Mouse (Mus musculus) forebrain, embryonic 12.5 days (tissue): Measurements from ENCODE around the gene B3galnt1. TPM values are rescaled to one million over a fixed set of nuclear protein-coding genes. Genes with fewer than 3 reads are reported as not detected.
"Not testable (repeated sequence)": the region's sequence is repeated elsewhere in the genome, so short reads cannot be mapped to it uniquely, and the experiment has no call there.

Experiments
- ATAC-seq: fragments of 200-750 bp; cut with Nextera tagmentation; 2 replicates; pipeline ENCODE4 v1.8.0; 2017; ENCODE audit warnings: moderate TSS enrichment; ENCODE audit not compliant: low FRiP score
- H3K27ac ChIP-seq: fragments of 300-500 bp; sonication (generic); 2 replicates; pipeline ENCODE4 v1.5.1; 2016; ENCODE audit warnings: mild to moderate bottlenecking
- H3K27me3 ChIP-seq: fragments of 300-500 bp; sonication (generic); 2 replicates; pipeline ENCODE4 v1.6.1; 2016; ENCODE audit warnings: mild to moderate bottlenecking
- H3K36me3 ChIP-seq: fragments of 300-500 bp; sonication (generic); replicated peaks from 2 replicates; pipeline ENCODE4 v1.6.1; 2016; ENCODE audit warnings: mild to moderate bottlenecking
- H3K4me1 ChIP-seq: fragments of 300-500 bp; sonication (generic); 2 replicates; pipeline ENCODE4 v1.6.1; 2016
- H3K4me2 ChIP-seq: fragments of 300-500 bp; sonication (generic); 2 replicates; pipeline ENCODE4 v1.6.1; 2016; ENCODE audit warnings: mild to moderate bottlenecking, moderate library complexity
- H3K4me3 ChIP-seq: fragments of 300-500 bp; sonication (generic); replicated peaks from 2 replicates; pipeline ENCODE4 v1.5.1; 2016; ENCODE audit warnings: mild to moderate bottlenecking
- H3K9ac ChIP-seq: fragments of 300-500 bp; sonication (generic); 2 replicates; pipeline ENCODE4 v1.6.1; 2016; ENCODE audit warnings: mild to moderate bottlenecking
- H3K9me3 ChIP-seq: fragments of 300-500 bp; sonication (generic); 2 replicates; pipeline ENCODE4 v1.6.1; 2016
- WGBS: fragments of 180-500 bp; shearing (Covaris S2); methylation state at CpG from one replicate; pipeline ENCODE4 v1.1.7; 2016; 5-methylcytosine and 5-hydroxymethylcytosine counted together
- polyA plus RNA-seq: library from polyadenylated mRNA; unstranded; fragments of >200 nt; fragmentation: Nextera tagmentation; extraction: Ambion mirVana; gene quantifications from 2 replicates; pipeline ENCODE4 v1.2.1, GENCODE M21; 2016

B3galnt1 gene
- polyA plus RNA-seq, 1 experiment from 2014 or later = 43.8 TPM

- WGBS = 92% methylated on average over 6 of the region's 6 CpGs
These were observed 1.5 kb downstream of the B3galnt1 start for GRCm38 (mm10) chr3:69597211-69597610.

GRCm38 (mm10) chr3:69596116-69596515 is 2.6 kb downstream of the B3galnt1 start:
- WGBS = 87% methylated on average over 3 of the region's 3 CpGs
- H3K4me2 ChIP-seq = no peak overlapping the region

More at GRCm38 (mm10) chr3:69597211-69597610, 1.5 kb downstream of the B3galnt1 start:
- Histone ChIP-seq H3K9ac (peak overlapping the region; percentile 86), H3K4me3 (peak overlapping the region; percentile 76), H3K4me2 (peak overlapping the region; percentile 77), H3K27ac (no peak overlapping the region), H3K36me3 (0 out of 2 replicates have a peak, but pooled peaks cover 5% of the 10 kb centered on the region), H3K27me3 (no peaks in the 10 kb centered on the region), H3K4me1 (peaks cover 22% of the 10 kb centered on the region), H3K9me3 (no peaks in the 10 kb centered on the region)
- no peak for ATAC-seq

GRCm38 (mm10) chr3:69594071-69594470 is 4.7 kb downstream of the B3galnt1 start:
- 80% methylated on average over 9 of the region's 9 CpGs for WGBS
- H3K9ac ChIP-seq = no peak overlapping the region
- no peaks in the 10 kb centered on the region for H3K9me3 ChIP-seq
- H3K4me2 ChIP-seq = no peak overlapping the region
- H3K36me3 ChIP-seq = 0 out of 2 replicates have a peak, but pooled peaks cover 9% of the 10 kb centered on the region
- no peak overlapping the region for H3K4me3 ChIP-seq
- no peak overlapping the region for H3K27ac ChIP-seq
- H3K27me3 ChIP-seq = no peaks in the 10 kb centered on the region
- ATAC-seq = no peak
- H3K4me1 ChIP-seq = peaks cover 19% of the 10 kb centered on the region

More at GRCm38 (mm10) chr3:69596116-69596515, 2.6 kb downstream of the B3galnt1 start:
- Histone ChIP-seq H3K4me3 (no peak overlapping the region), H3K9ac (no peak overlapping the region), H3K36me3 (0 out of 2 replicates have a peak, but pooled peaks cover 9% of the 10 kb centered on the region), H3K27me3 (no peaks in the 10 kb centered on the region), H3K4me1 (peaks cover 22% of the 10 kb centered on the region), H3K27ac (no peak overlapping the region), H3K9me3 (no peaks in the 10 kb centered on the region)
- ATAC-seq = no peak

- Histone ChIP-seq H3K4me1 (peaks cover 16% of the 10 kb centered on the region), H3K9ac (no peak overlapping the region)
- WGBS = 94% methylated on average over 8 of the region's 8 CpGs
These were observed 5.3 kb downstream of the B3galnt1 start for GRCm38 (mm10) chr3:69593426-69593825.

GRCm38 (mm10) chr3:69588101-69588760 is 10.5 kb downstream of the B3galnt1 start:
- Histone ChIP-seq H3K27ac (no peak overlapping the region), H3K9ac (no peak overlapping the region), H3K36me3 (peaks cover 7% of the 10 kb centered on the region; the same call in 1 of the 2 replicates), H3K9me3 (no peaks in the 10 kb centered on the region), H3K4me1 (0 out of 2 replicates have a peak, but pooled peaks cover 5% of the 10 kb centered on the region), H3K4me2 (no peak overlapping the region), H3K4me3 (no peak overlapping the region), H3K27me3 (no peaks in the 10 kb centered on the region)
- no peak for ATAC-seq
- WGBS = 48% methylated on average over 10 of the region's 10 CpGs

More at GRCm38 (mm10) chr3:69593426-69593825, 5.3 kb downstream of the B3galnt1 start:
- H3K9me3 ChIP-seq = no peaks in the 10 kb centered on the region
- H3K36me3 ChIP-seq = 0 out of 2 replicates have a peak, but pooled peaks cover 9% of the 10 kb centered on the region
- no peak for ATAC-seq
- no peak overlapping the region for H3K4me3 ChIP-seq
- no peaks in the 10 kb centered on the region for H3K27me3 ChIP-seq
- H3K4me2 ChIP-seq = no peak overlapping the region
- H3K27ac ChIP-seq = no peak overlapping the region

GRCm38 (mm10) chr3:69583798-69584197 is 15.0 kb downstream of the B3galnt1 start:
- H3K27me3 ChIP-seq = no peaks in the 10 kb centered on the region
- ATAC-seq = no peak
- H3K27ac ChIP-seq = no peak overlapping the region
- H3K9ac ChIP-seq = no peak overlapping the region
- no peak overlapping the region for H3K4me2 ChIP-seq
- no peaks in the 10 kb centered on the region for H3K9me3 ChIP-seq
- H3K4me3 ChIP-seq = no peak overlapping the region
- 0 out of 2 replicates have a peak, but pooled peaks cover 5% of the 10 kb centered on the region for H3K4me1 ChIP-seq
- peaks cover 11% of the 10 kb centered on the region; the same call in 1 of the 2 replicates for H3K36me3 ChIP-seq
- WGBS = 89% methylated on average over 1 of the region's 1 CpGs

- no peak for ATAC-seq
- 96% methylated on average over 1 of the region's 1 CpGs for WGBS
- Histone ChIP-seq H3K27ac (no peak overlapping the region), H3K9ac (no peak overlapping the region), H3K4me2 (no peak overlapping the region), H3K9me3 (no peaks in the 10 kb centered on the region), H3K27me3 (no peaks in the 10 kb centered on the region), H3K36me3 (peaks cover 32% of the 10 kb centered on the region), H3K4me1 (no peaks in the 10 kb centered on the region), H3K4me3 (no peak overlapping the region)
These were observed 20.0 kb downstream of the B3galnt1 start for GRCm38 (mm10) chr3:69578791-69579190.

GRCm38 (mm10) chr3:69576715-69577114 is 22.0 kb downstream of the B3galnt1 start:
- no peak overlapping the region for H3K4me3 ChIP-seq
- H3K36me3 ChIP-seq = peaks cover 26% of the 10 kb centered on the region
- no peak overlapping the region for H3K27ac ChIP-seq
- no peaks in the 10 kb centered on the region for H3K9me3 ChIP-seq
- H3K27me3 ChIP-seq = no peaks in the 10 kb centered on the region
- H3K9ac ChIP-seq = no peak overlapping the region
- no peak overlapping the region for H3K4me2 ChIP-seq
- H3K4me1 ChIP-seq = no peaks in the 10 kb centered on the region
- 91% methylated on average over 3 of the region's 3 CpGs for WGBS
- no peak for ATAC-seq

GRCm38 (mm10) chr3:69575577-69575976 is 23.2 kb downstream of the B3galnt1 start:
- ATAC-seq = no peak
- no peak overlapping the region for H3K27ac ChIP-seq
- H3K9ac ChIP-seq = no peak overlapping the region
- no peaks in the 10 kb centered on the region for H3K4me1 ChIP-seq
- no peaks in the 10 kb centered on the region for H3K9me3 ChIP-seq
- no peaks in the 10 kb centered on the region for H3K27me3 ChIP-seq
- no peak overlapping the region for H3K4me3 ChIP-seq
- 95% methylated on average over 11 of the region's 11 CpGs for WGBS
- H3K36me3 ChIP-seq = peaks cover 26% of the 10 kb centered on the region
- H3K4me2 ChIP-seq = no peak overlapping the region

- Histone ChIP-seq H3K9ac (no peak overlapping the region), H3K27me3 (no peaks in the 10 kb centered on the region), H3K4me2 (no peak overlapping the region), H3K9me3 (no peaks in the 10 kb centered on the region), H3K4me1 (no peaks in the 10 kb centered on the region), H3K36me3 (peaks cover 22% of the 10 kb centered on the region), H3K27ac (no peak overlapping the region), H3K4me3 (no peak overlapping the region)
- no peak for ATAC-seq
- WGBS = 86% methylated on average over 5 of the region's 5 CpGs
These were observed 26.2 kb downstream of the B3galnt1 start for GRCm38 (mm10) chr3:69572561-69572960.

- WGBS = 86% methylated on average over 1 of the region's 1 CpGs
- not testable (repeated sequence) for H3K27ac ChIP-seq, H3K27me3 ChIP-seq, H3K4me1 ChIP-seq, H3K4me2 ChIP-seq, H3K9me3 ChIP-seq, H3K4me3 ChIP-seq, H3K9ac ChIP-seq, ATAC-seq, H3K36me3 ChIP-seq
These were observed 33.2 kb downstream of the B3galnt1 start for GRCm38 (mm10) chr3:69565586-69565985.

- peaks cover 4% of the 10 kb centered on the region for H3K4me1 ChIP-seq
- H3K27me3 ChIP-seq = no peaks in the 10 kb centered on the region
- no peaks in the 10 kb centered on the region for H3K36me3 ChIP-seq
- H3K27ac ChIP-seq = no peak overlapping the region
- 92% methylated on average over 5 of the region's 6 CpGs for WGBS
- H3K4me3 ChIP-seq = no peak overlapping the region
- no peak overlapping the region for H3K4me2 ChIP-seq
- no peaks in the 10 kb centered on the region for H3K9me3 ChIP-seq
- H3K9ac ChIP-seq = no peak overlapping the region
- ATAC-seq = no peak
These were observed 35.4 kb downstream of the B3galnt1 start for GRCm38 (mm10) chr3:69563406-69563805.

GRCm38 (mm10) chr3:69561686-69562085 is 37.1 kb downstream of the B3galnt1 start:
- 84% methylated on average over 5 of the region's 5 CpGs for WGBS
- H3K27ac ChIP-seq = no peak overlapping the region
- ATAC-seq = no peak
- H3K4me2 ChIP-seq = no peak overlapping the region
- H3K4me3 ChIP-seq = no peak overlapping the region
- no peaks in the 10 kb centered on the region for H3K9me3 ChIP-seq
- H3K4me1 ChIP-seq = peaks cover 7% of the 10 kb centered on the region
- no peaks in the 10 kb centered on the region for H3K27me3 ChIP-seq
- no peaks in the 10 kb centered on the region for H3K36me3 ChIP-seq
- no peak overlapping the region for H3K9ac ChIP-seq
